Mouse (Mus musculus) erythroblast, embryonic 14.5 days (primary cell): ENCODE measurements around the gene Ngfr.

Source experiments
- GATA1 ChIP-seq: IDR thresholded peaks from 2 replicates; pipeline ENCODE4 v1.6.1; 2012; ENCODE audit warnings: low read length, inconsistent platforms, mixed read lengths
- TAL1 ChIP-seq: IDR thresholded peaks from 3 replicates; pipeline ENCODE4 v1.6.1; 2012; ENCODE audit warnings: low read length, inconsistent platforms, mixed read lengths

DNA sequence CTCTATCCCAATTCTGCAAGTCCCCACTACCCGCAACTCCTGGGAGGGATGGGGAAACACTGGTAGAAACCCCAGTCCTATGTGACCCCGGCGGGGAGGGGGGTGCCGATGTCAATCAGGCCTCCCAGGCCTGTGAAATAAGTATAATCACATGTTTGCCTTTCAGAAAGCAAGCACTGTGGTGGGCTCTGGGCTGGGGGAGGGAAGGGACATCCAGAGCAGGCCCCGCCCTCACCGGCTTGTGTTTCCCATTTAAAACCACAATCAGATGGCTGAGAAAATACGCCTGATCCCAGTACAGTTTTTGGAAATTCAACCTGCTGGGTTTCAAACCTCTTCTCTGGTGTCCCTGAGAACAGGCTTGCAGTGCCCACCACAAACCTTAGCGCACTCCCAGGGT lies 27.2 kb upstream of the Ngfr start:
- no peak for TF ChIP-seq GATA1
- TF ChIP-seq TAL1, result no peak
